ENCODE assay signal across 17 mouse cellular contexts in genomic region chr2:166111831-166112250, GRCm38 (mm10). TPM values are rescaled to one million over a fixed set of nuclear protein-coding genes. Genes with fewer than 3 reads are reported as not detected.
DNase-seq lines count a peak whose midpoint lies in the region; ATAC-seq lines count a peak whose summit lies in the region.
"Had no signal": no experiment of that assay in that cellular context is flagged by ENCODE, and none has a peak within 500 bp of the region (broad histone marks: within the 10 kb centered on the region; RNA-seq: fewer than 3 reads in every experiment).

No protein-coding gene starts in this region.

- H3K9ac ChIP-seq in hindbrain, embryonic 16.5 days (ENCODE audit: low read depth, low read length) = no peak overlapping the region
- H3K9ac ChIP-seq in neural tube, embryonic 12.5 days = no peak overlapping the region
- H3K9ac ChIP-seq: liver, embryonic 14.5 days had no signal

- H3K9me3 ChIP-seq in hindbrain, embryonic 10.5 days = no peaks in the 10 kb centered on the region
- no peaks in the 10 kb centered on the region for H3K9me3 ChIP-seq in hindbrain, embryonic 16.5 days (ENCODE audit: control insufficient read depth, low read length)
- no peaks in the 10 kb centered on the region for H3K9me3 ChIP-seq in neural tube, embryonic 12.5 days

- H3K4me2 ChIP-seq in hindbrain, embryonic 16.5 days (ENCODE audit: low read length) = no peak overlapping the region
- no peak overlapping the region for H3K4me2 ChIP-seq in neural tube, embryonic 12.5 days (replicated peaks)

- 57% methylated on average over 10 of the region's 10 CpGs for WGBS in hindbrain, embryonic 10.5 days
- 36% methylated on average over 10 of the region's 10 CpGs for WGBS in hindbrain, embryonic 16.5 days
- WGBS in neural tube, embryonic 12.5 days = 44% methylated on average over 10 of the region's 10 CpGs

- no peak overlapping the region for H3K4me3 ChIP-seq in hindbrain, embryonic 10.5 days
- no peak overlapping the region for H3K4me3 ChIP-seq in hindbrain, embryonic 16.5 days (ENCODE audit: low read length)
- no peak overlapping the region for H3K4me3 ChIP-seq in neural tube, embryonic 12.5 days
- H3K4me3 ChIP-seq: heart, adult 2 months had no signal

- peaks cover 40% of the 10 kb centered on the region for H3K4me1 ChIP-seq in hindbrain, embryonic 10.5 days (replicated peaks)
- peaks cover 4% of the 10 kb centered on the region for H3K4me1 ChIP-seq in hindbrain, embryonic 16.5 days (ENCODE audit: control insufficient read depth, insufficient read depth, low read depth, low read length)
- H3K4me1 ChIP-seq in neural tube, embryonic 12.5 days = peaks cover 11% of the 10 kb centered on the region

- no peak for ATAC-seq in hindbrain, embryonic 16.5 days
- ATAC-seq in neural tube, embryonic 12.5 days (ENCODE audit: low FRiP score, low read depth) = peak; percentile 37; the same call in 1 of the 2 replicates
- no peak for ATAC-seq in CD4-positive, CD25-positive, alpha-beta regulatory T cell, adult 4 months
- ATAC-seq: Patski had no signal

- peak; percentile 35 for DNase-seq in hindbrain, embryonic 10.5 days (ENCODE audit: low spot score)
- no peak for DNase-seq in neural tube, embryonic 10.5 days (ENCODE audit: extremely low spot score, low spot score)
- DNase-seq in kidney, adult 9 months = peak; percentile 37
- DNase-seq in lung, postnatal 4 days = peak; percentile 28 to 52
- no peak for DNase-seq in cerebellum, postnatal 25 days
- DNase-seq: adrenal gland, postnatal 36 days; cerebellum, adult 9-10 months; heart, adult 2 months; heart, postnatal 4 days; left cerebral cortex, postnatal 4 days; right cerebral cortex, postnatal 4 days; thymus, postnatal 4 days had no signal

- peak overlapping the region; percentile 47; the same call in 1 of the 2 replicates for H3K27ac ChIP-seq in hindbrain, embryonic 10.5 days
- H3K27ac ChIP-seq in hindbrain, embryonic 16.5 days (ENCODE audit: low read depth, low read length) = no peak overlapping the region
- no peak overlapping the region for H3K27ac ChIP-seq in neural tube, embryonic 12.5 days
- H3K27ac ChIP-seq: heart, adult 2 months; liver, embryonic 14.5 days had no signal

- peaks cover 7% of the 10 kb centered on the region; the same call in 1 of the 2 replicates for H3K27me3 ChIP-seq in hindbrain, embryonic 10.5 days (ENCODE audit: insufficient read depth, poor library complexity, severe bottlenecking)
- H3K27me3 ChIP-seq in hindbrain, embryonic 16.5 days (replicated peaks; ENCODE audit: control insufficient read depth, insufficient read depth, low read length) = no peaks in the 10 kb centered on the region
- H3K27me3 ChIP-seq in neural tube, embryonic 12.5 days (replicated peaks) = no peaks in the 10 kb centered on the region
- H3K27me3 ChIP-seq: Patski had no signal

- H3K36me3 ChIP-seq in hindbrain, embryonic 10.5 days = peaks cover 57% of the 10 kb centered on the region
- peaks cover 4% of the 10 kb centered on the region; the same call in 1 of the 2 replicates for H3K36me3 ChIP-seq in hindbrain, embryonic 16.5 days (ENCODE audit: control insufficient read depth, insufficient read depth, low read length)
- peaks cover 30% of the 10 kb centered on the region for H3K36me3 ChIP-seq in neural tube, embryonic 12.5 days

RNA-seq across cellular contexts. Expression of gene Sulf2, which starts 43.6 kb away (rescaled TPM):
- 83.8 and 87.8 TPM in 2 replicates for polyA plus RNA-seq in hindbrain, embryonic 10.5 days (2016; fragmentation: Nextera tagmentation; extraction: Ambion mirVana)
- polyA plus RNA-seq in hindbrain, embryonic 16.5 days (2015; fragmentation: Nextera tagmentation; extraction: Ambion mirVana) = 73.6 and 101 TPM in 2 replicates
- polyA plus RNA-seq in neural tube, embryonic 12.5 days (2016; fragmentation: Nextera tagmentation; extraction: Ambion mirVana) = 144 and 152 TPM in 2 replicates
- polyA plus RNA-seq in CD4-positive, CD25-positive, alpha-beta regulatory T cell, adult 4 months (2017; shearing (Covaris generic)) = 1 to 10 TPM; 2.5 to 5.6 TPM

Comparison
In these comparisons a context has a peak if more than half of its experiments do, and no peak if none do; other contexts are left out.
1. DNase-seq: peak in hindbrain, embryonic 10.5 days (single experiment), kidney, adult 9 months (single experiment) and lung, postnatal 4 days (2 of 2); none in neural tube, embryonic 10.5 days (single experiment) and cerebellum, postnatal 25 days (0 of 2).
2. RNA of gene Sulf2, which starts 43.6 kb away (polyA plus RNA-seq): 144 to 152 TPM in neural tube, embryonic 12.5 days, 83.8 to 87.8 TPM in hindbrain, embryonic 10.5 days and 73.6 to 101 TPM in hindbrain, embryonic 16.5 days; 2.5 to 5.6 TPM in CD4-positive, CD25-positive, alpha-beta regulatory T cell, adult 4 months; every median in the first group is over 10 times any median in the second.